Mouse (Mus musculus) olfactory bulb, adult 2 months (tissue): ENCODE results near the gene Adk.

Experiments used
- CTCF ChIP-seq: fragments of 200-500 bp; IDR thresholded peaks from 2 replicates; pipeline ENCODE4 v1.5.1; 2012; ENCODE audit warnings: low read depth, mild to moderate bottlenecking, low read length, moderate library complexity; ENCODE audit not compliant: insufficient read depth
- POLR2A ChIP-seq: fragments of 200-500 bp; IDR thresholded peaks from 2 replicates; pipeline ENCODE4 v1.6.1; 2012; ENCODE audit warnings: mild to moderate bottlenecking, low read depth, low read length, moderate library complexity; ENCODE audit not compliant: insufficient read depth

DNA sequence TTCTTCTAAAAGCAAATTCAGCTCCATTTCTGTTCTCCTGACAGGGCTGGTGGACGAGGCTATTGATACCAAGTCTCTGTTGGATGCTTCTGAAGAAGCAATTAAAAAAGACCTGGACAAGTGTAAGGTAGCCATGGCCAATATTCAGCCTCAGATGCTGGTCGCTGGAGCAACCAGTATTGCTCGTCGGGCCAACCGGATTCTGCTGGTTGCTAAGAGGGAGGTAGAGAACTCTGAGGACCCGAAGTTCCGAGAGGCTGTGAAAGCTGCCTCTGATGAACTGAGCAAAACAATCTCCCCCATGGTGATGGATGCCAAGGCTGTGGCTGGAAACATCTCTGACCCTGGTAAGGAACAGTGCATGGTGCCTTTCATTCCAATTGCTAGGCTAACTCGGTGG lies 31.9 kb upstream of the Adk start:
- TF ChIP-seq CTCF (no peak), POLR2A (no peak)
